Mouse (Mus musculus) liver, embryonic 14.5 days (tissue): ENCODE results near the gene Zfp637.

ENCODE experiments used
- CTCF ChIP-seq: IDR thresholded peaks from 2 replicates; pipeline ENCODE4 v1.5.1; 2016; ENCODE audit warnings: antibody characterized with exemption, low read depth, control low read depth
- EP300 ChIP-seq: IDR thresholded peaks from 2 replicates; pipeline ENCODE4 v1.6.1; 2016; ENCODE audit warnings: antibody characterized with exemption, low read depth

DNA sequence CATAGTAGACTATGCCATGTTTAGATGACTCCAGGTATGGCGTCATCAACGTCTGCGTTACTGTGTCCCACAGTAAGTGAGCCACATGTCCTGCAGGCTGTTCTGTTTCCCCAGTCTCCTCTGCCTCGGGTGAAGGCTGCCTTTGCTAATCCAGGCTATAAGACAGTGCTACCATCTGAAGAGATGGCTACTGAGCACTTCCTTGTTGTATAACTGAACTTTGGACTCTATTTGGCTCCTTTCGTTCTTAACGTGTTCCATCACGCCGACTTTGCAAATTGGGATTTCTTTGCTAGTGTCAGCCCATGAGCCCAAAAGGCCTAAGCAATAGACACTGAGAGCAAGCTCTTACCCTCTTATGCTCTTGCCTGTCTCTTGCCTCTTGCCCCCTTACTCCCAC, 27.2 kb downstream of the Zfp637 start:
- no peak for TF ChIP-seq CTCF
- no peak for TF ChIP-seq EP300
